Mouse (Mus musculus) MEL (cell line): Measurements from ENCODE around the gene Mrps23. TPM values are rescaled to one million over a fixed set of nuclear protein-coding genes. Genes with fewer than 3 reads are reported as not detected.

Experiments used
- DNase-seq: peaks from one replicate; pipeline ENCODE4 v3.0.0; 2011; ENCODE audit warnings: low read depth, low spot score
- H3K27ac ChIP-seq: 2 replicates; pipeline ENCODE4 v1.5.1; 2012; ENCODE audit warnings: low read depth, mild to moderate bottlenecking, control low read depth, low read length, moderate library complexity; ENCODE audit not compliant: control insufficient read depth
- H3K27me3 ChIP-seq, 2 experiments: fragments of 150-350 bp in 1 of 2; sonication (generic) in 1 of 2; 2 replicates each; pipeline ENCODE4 v1.6.1; 2012; ENCODE audit warnings: low read length in 2 of 2, mild to moderate bottlenecking in 2 of 2, improper control_type of control experiment in 1 of 2, moderate library complexity in 1 of 2; ENCODE audit not compliant: insufficient read depth in 2 of 2, control insufficient read depth in 1 of 2
- H3K36me3 ChIP-seq, 2 experiments: 2 replicates each; pipeline ENCODE4 v1.6.1; 2012 to 2014; ENCODE audit warnings: low read length in 2 of 2, improper control_type of control experiment in 1 of 2, inconsistent platforms in 1 of 2, mild to moderate bottlenecking in 1 of 2; ENCODE audit not compliant: insufficient read depth in 2 of 2, control insufficient read depth in 1 of 2
- H3K4me1 ChIP-seq, 2 experiments: fragments of 150-350 bp in 1 of 2; sonication (generic) in 1 of 2; 2 replicates each; pipeline ENCODE4 v1.6.1; 2012; ENCODE audit warnings: low read length in 2 of 2, improper control_type of control experiment in 1 of 2, mild to moderate bottlenecking in 1 of 2; ENCODE audit not compliant: insufficient read depth in 2 of 2, control insufficient read depth in 1 of 2
- H3K4me3 ChIP-seq, 2 experiments: fragments of 150-350 bp in 1 of 2; sonication (generic) in 1 of 2; 2 replicates each; pipeline ENCODE4 v1.5.1; 2012; ENCODE audit warnings: low read depth in 2 of 2, low read length in 2 of 2, mild to moderate bottlenecking in 2 of 2, moderate library complexity in 2 of 2, control low read depth in 1 of 2, improper control_type of control experiment in 1 of 2; ENCODE audit not compliant: control insufficient read depth in 1 of 2, insufficient read depth in 1 of 2
- H3K79me2 ChIP-seq: 2 replicates; pipeline ENCODE4 v1.6.1; 2012; ENCODE audit warnings: mild to moderate bottlenecking, low read length, moderate library complexity; ENCODE audit not compliant: control insufficient read depth, poor library complexity, insufficient read depth
- H3K9ac ChIP-seq: 2 replicates; pipeline ENCODE4 v1.6.1; 2012; ENCODE audit warnings: low read depth, mild to moderate bottlenecking, control low read depth, low read length, moderate library complexity; ENCODE audit not compliant: control insufficient read depth, poor library complexity, severe bottlenecking
- H3K9me3 ChIP-seq: fragments of 150-350 bp; sonication (generic); replicated peaks from 2 replicates; pipeline ENCODE4 v1.6.1; 2012; ENCODE audit warnings: mild to moderate bottlenecking, low read length, improper control_type of control experiment, moderate library complexity; ENCODE audit not compliant: insufficient read depth
- BHLHE40 ChIP-seq: IDR thresholded peaks from 2 replicates; pipeline ENCODE4 v1.6.1; 2012; ENCODE audit warnings: low read depth, mild to moderate bottlenecking, inconsistent platforms, low read length, improper control_type of control experiment, borderline replicate concordance
- CHD1 ChIP-seq: IDR thresholded peaks from 2 replicates; pipeline ENCODE4 v1.6.1; 2012; ENCODE audit warnings: low read depth, mild to moderate bottlenecking, inconsistent platforms, low read length, improper control_type of control experiment
- CHD2 ChIP-seq: IDR thresholded peaks from 2 replicates; pipeline ENCODE4 v1.6.1; 2011; ENCODE audit warnings: low read length, improper control_type of control experiment
- CTCF ChIP-seq, 3 experiments: IDR thresholded peaks in 2 of 3; conservative IDR thresholded peaks in 1 of 3; 2 replicates each; pipeline ENCODE4 v1.5.1; 2011 to 2012; ENCODE audit warnings: low read length in 3 of 3, low read depth in 2 of 3, mild to moderate bottlenecking in 2 of 3, improper control_type of control experiment in 1 of 3, inconsistent platforms in 1 of 3, mixed read lengths in 1 of 3, moderate library complexity in 1 of 3; ENCODE audit not compliant: control insufficient read depth in 1 of 3, insufficient read depth in 1 of 3, poor library complexity in 1 of 3, severe bottlenecking in 1 of 3
- E2F4 ChIP-seq: IDR thresholded peaks from 2 replicates; pipeline ENCODE4 v1.6.1; 2011; ENCODE audit warnings: low read depth, low read length, improper control_type of control experiment, borderline replicate concordance
- ELF1 ChIP-seq: IDR thresholded peaks from 2 replicates; pipeline ENCODE4 v1.6.1; 2014; ENCODE audit warnings: low read depth, mild to moderate bottlenecking, inconsistent platforms, low read length, improper control_type of control experiment, moderate library complexity
- EP300 ChIP-seq, 2 experiments: IDR thresholded peaks; 2 replicates each; pipeline ENCODE4 v1.6.1; 2011; ENCODE audit warnings: improper control_type of control experiment in 2 of 2, low read length in 2 of 2, low read depth in 1 of 2, mild to moderate bottlenecking in 1 of 2
- ETS1 ChIP-seq: IDR thresholded peaks from 2 replicates; pipeline ENCODE4 v1.6.1; 2012; ENCODE audit warnings: low read depth, mild to moderate bottlenecking, inconsistent platforms, low read length, improper control_type of control experiment, moderate library complexity
- GABPA ChIP-seq: IDR thresholded peaks from 2 replicates; pipeline ENCODE4 v1.6.1; 2012; ENCODE audit warnings: low read depth, mild to moderate bottlenecking, inconsistent platforms, low read length, improper control_type of control experiment, moderate library complexity
- GATA1 ChIP-seq: IDR thresholded peaks from 2 replicates; pipeline ENCODE4 v1.6.1; 2011; ENCODE audit warnings: low read depth, low read length, improper control_type of control experiment
- HCFC1 ChIP-seq: IDR thresholded peaks from 2 replicates; pipeline ENCODE4 v1.6.1; 2012; ENCODE audit warnings: low read depth, mild to moderate bottlenecking, inconsistent platforms, low read length, improper control_type of control experiment, moderate library complexity
- JUND ChIP-seq: IDR thresholded peaks from 2 replicates; pipeline ENCODE4 v1.6.1; 2011; ENCODE audit warnings: low read depth, mild to moderate bottlenecking, improper control_type of control experiment, low read length
- MAFK ChIP-seq: IDR thresholded peaks from 2 replicates; pipeline ENCODE4 v1.6.1; 2011; ENCODE audit warnings: low read depth, mild to moderate bottlenecking, low read length, improper control_type of control experiment, borderline replicate concordance
- MAX ChIP-seq: IDR thresholded peaks from 2 replicates; pipeline ENCODE4 v1.6.1; 2011; ENCODE audit warnings: low read length, improper control_type of control experiment
- MAZ ChIP-seq: IDR thresholded peaks from 2 replicates; pipeline ENCODE4 v1.6.1; 2012; ENCODE audit warnings: low read depth, mild to moderate bottlenecking, inconsistent platforms, low read length, improper control_type of control experiment
- MXI1 ChIP-seq: IDR thresholded peaks from 2 replicates; pipeline ENCODE4 v1.6.1; 2011; ENCODE audit warnings: mild to moderate bottlenecking, low read depth, low read length, improper control_type of control experiment
- MYB ChIP-seq: IDR thresholded peaks from 2 replicates; pipeline ENCODE4 v1.6.1; 2011; ENCODE audit warnings: mild to moderate bottlenecking, low read depth, low read length, improper control_type of control experiment
- MYC ChIP-seq: IDR thresholded peaks from 2 replicates; pipeline ENCODE4 v1.6.1; 2011; ENCODE audit warnings: low read depth, mild to moderate bottlenecking, low read length, improper control_type of control experiment, moderate library complexity
- NELFE ChIP-seq: IDR thresholded peaks from 2 replicates; pipeline ENCODE4 v1.6.1; 2011; ENCODE audit warnings: low read depth, low read length, improper control_type of control experiment
- NRF1 ChIP-seq: IDR thresholded peaks from 2 replicates; pipeline ENCODE4 v1.6.1; 2014; ENCODE audit warnings: low read depth, mild to moderate bottlenecking, inconsistent platforms, low read length, improper control_type of control experiment, moderate library complexity; ENCODE audit not compliant: poor library complexity, insufficient read depth, severe bottlenecking
- POLR2A ChIP-seq, 2 experiments: IDR thresholded peaks; 2 replicates each; pipeline ENCODE4 v1.6.1; 2011 to 2012; ENCODE audit warnings: low read length in 2 of 2, mild to moderate bottlenecking in 2 of 2, control low read depth in 1 of 2, improper control_type of control experiment in 1 of 2, low read depth in 1 of 2, moderate library complexity in 1 of 2; ENCODE audit not compliant: control insufficient read depth in 1 of 2, insufficient read depth in 1 of 2, poor library complexity in 1 of 2
- POLR2AphosphoS2 ChIP-seq: IDR thresholded peaks from 2 replicates; pipeline ENCODE4 v1.6.1; 2011; ENCODE audit warnings: low read length, improper control_type of control experiment
- POLR2AphosphoS5 ChIP-seq: IDR thresholded peaks from 2 replicates; pipeline ENCODE4 v1.6.1; 2012; ENCODE audit warnings: low read depth, borderline replicate concordance, mild to moderate bottlenecking, inconsistent platforms, low read length, moderate library complexity, mixed read lengths
- RAD21 ChIP-seq: IDR thresholded peaks from 2 replicates; pipeline ENCODE4 v1.6.1; 2011; ENCODE audit warnings: mild to moderate bottlenecking, low read depth, low read length, improper control_type of control experiment
- RCOR1 ChIP-seq: IDR thresholded peaks from 2 replicates; pipeline ENCODE4 v1.6.1; 2012; ENCODE audit warnings: low read depth, mild to moderate bottlenecking, inconsistent platforms, low read length, improper control_type of control experiment
- SIN3A ChIP-seq: IDR thresholded peaks from 2 replicates; pipeline ENCODE4 v1.6.1; 2012; ENCODE audit warnings: low read length, improper control_type of control experiment, inconsistent platforms
- SMC3 ChIP-seq: IDR thresholded peaks from 2 replicates; pipeline ENCODE4 v1.6.1; 2011; ENCODE audit warnings: low read depth, low read length, improper control_type of control experiment
- TAL1 ChIP-seq: IDR thresholded peaks from 2 replicates; pipeline ENCODE4 v1.6.1; 2012; ENCODE audit warnings: mild to moderate bottlenecking, inconsistent platforms, low read length, moderate library complexity, mixed read lengths
- TBP ChIP-seq: IDR thresholded peaks from 2 replicates; pipeline ENCODE4 v1.8.0; 2011; ENCODE audit warnings: low read depth, low read length, improper control_type of control experiment
- TCF12 ChIP-seq: IDR thresholded peaks from 2 replicates; pipeline ENCODE4 v1.6.1; 2014; ENCODE audit warnings: low read depth, mild to moderate bottlenecking, inconsistent platforms, low read length, improper control_type of control experiment, moderate library complexity
- UBTF ChIP-seq: IDR thresholded peaks from 2 replicates; pipeline ENCODE4 v1.6.1; 2012; ENCODE audit warnings: low read depth, mild to moderate bottlenecking, inconsistent platforms, low read length, improper control_type of control experiment, moderate library complexity, borderline replicate concordance; ENCODE audit not compliant: insufficient read depth
- USF1 ChIP-seq: IDR thresholded peaks from 2 replicates; pipeline ENCODE4 v1.6.1; 2014; ENCODE audit warnings: low read depth, mild to moderate bottlenecking, inconsistent platforms, low read length, improper control_type of control experiment, moderate library complexity
- USF2 ChIP-seq, 2 experiments: IDR thresholded peaks; 2 replicates each; pipeline ENCODE4 v1.6.1; 2011 to 2012; ENCODE audit warnings: improper control_type of control experiment in 2 of 2, low read length in 2 of 2, borderline replicate concordance in 1 of 2, inconsistent platforms in 1 of 2, low read depth in 1 of 2, mild to moderate bottlenecking in 1 of 2; ENCODE audit not compliant: insufficient read depth in 1 of 2
- ZC3H11A ChIP-seq: IDR thresholded peaks from 2 replicates; pipeline ENCODE4 v1.6.1; 2012; ENCODE audit warnings: low read depth, mild to moderate bottlenecking, inconsistent platforms, low read length, improper control_type of control experiment
- ZMIZ1 ChIP-seq: IDR thresholded peaks from 2 replicates; pipeline ENCODE4 v1.6.1; 2012; ENCODE audit warnings: low read depth, mild to moderate bottlenecking, inconsistent platforms, low read length, improper control_type of control experiment, moderate library complexity
- ZNF384 ChIP-seq: IDR thresholded peaks from 2 replicates; pipeline ENCODE4 v1.6.1; 2012; ENCODE audit warnings: low read depth, mild to moderate bottlenecking, inconsistent platforms, low read length, improper control_type of control experiment
- polyA plus RNA-seq, 2 experiments: library from polyadenylated mRNA; stranded (reverse) in 1 of 2; unstranded in 1 of 2; fragments of >175 nt in 1 of 2; fragments of >200 nt in 1 of 2; gene quantifications; 2 replicates each; pipeline versions ENCODE4 v1.2.1 to v1.2.4; 2012; ENCODE audit warnings: low replicate concordance in 2 of 2, low read depth in 1 of 2; ENCODE audit not compliant: insufficient read length in 2 of 2, insufficient read depth in 1 of 2, missing spikeins in 1 of 2
- total RNA-seq: library from RNA; depleted of rRNA; stranded (reverse); fragments of 300-350 nt; gene quantifications from 2 replicates; pipeline ENCODE4 v1.2.3, GENCODE M21; 2012

Gene Mrps23
- total and polyA plus RNA-seq, 3 experiments: 190 to 381 TPM; not detected in 1

DNA sequence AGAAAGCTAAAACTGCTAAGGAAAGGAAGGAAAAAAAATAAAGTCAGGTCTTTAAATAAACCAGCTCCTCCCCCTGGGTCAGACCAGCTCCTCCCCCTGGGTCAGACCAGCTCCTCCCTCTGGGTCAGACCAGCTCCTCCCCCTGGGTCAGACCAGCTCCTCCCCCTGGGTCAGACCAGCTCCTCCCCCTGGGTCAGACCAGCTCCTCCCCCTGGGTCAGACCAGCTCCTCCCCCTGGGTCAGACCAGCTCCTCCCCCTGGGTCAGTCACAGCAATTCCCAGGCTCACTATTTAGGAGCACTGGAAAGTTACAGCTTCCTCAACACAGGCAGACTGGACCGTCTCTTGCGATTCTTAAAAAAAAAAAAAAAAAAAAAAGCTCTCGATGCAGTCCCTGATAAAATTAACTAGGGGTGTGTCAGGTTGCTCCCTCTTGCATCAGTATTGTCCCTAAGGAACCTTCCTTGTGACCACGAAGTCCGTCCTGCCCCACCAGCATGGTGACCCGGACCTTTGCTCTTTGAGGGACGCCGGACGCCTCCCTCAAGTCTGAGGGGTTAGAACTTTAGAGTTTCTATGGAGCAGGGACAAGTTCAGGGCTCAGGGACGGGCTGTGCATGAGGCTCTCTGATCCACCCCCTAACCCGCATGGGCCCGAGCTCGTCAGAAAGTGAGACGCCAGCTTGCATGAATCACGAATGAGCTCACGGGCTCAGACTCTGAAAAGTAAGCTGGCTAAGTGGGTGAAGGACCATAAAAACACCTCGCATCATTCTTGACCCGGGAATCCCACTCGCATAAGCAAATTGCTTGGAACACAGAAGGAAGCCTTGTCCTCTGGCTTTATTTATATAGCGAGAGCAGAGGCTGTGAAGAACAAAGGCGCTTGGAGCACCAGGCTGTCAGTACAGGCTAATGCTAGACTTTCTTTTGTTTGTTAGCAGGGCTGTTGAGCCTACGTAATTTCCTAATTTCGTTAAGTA is 31.3 kb downstream of the Mrps23 start:
- Histone ChIP-seq H3K9me3 (no peaks in the 10 kb centered on the region), H3K36me3 (peaks cover 0 to 22% of the 10 kb centered on the region in 2 experiments; a peak in 2 of 4 replicates), H3K4me3 (peak overlapping the region in 1 of 2 experiments; percentile 46; a peak in 1 of 4 replicates), H3K79me2 (no peaks in the 10 kb centered on the region)
- peak; percentile 71 for DNase-seq
- TF ChIP-seq MYC (no peak), MAX (no peak), BHLHE40 (no peak), RAD21 (no peak), MAFK (no peak), UBTF (no peak), ELF1 (no peak), RCOR1 (no peak), SMC3 (no peak), GABPA (no peak), POLR2AphosphoS5 (no peak), E2F4 (no peak), POLR2AphosphoS2 (no peak), CHD1 (no peak), JUND (no peak), CTCF (IDR thresholded peaks at IDR 0.05 in 2 of 3, conservative IDR thresholded peaks at IDR 0.05 in 1 of 3; ENCODE audit: control insufficient read depth in 1 of 3, insufficient read depth in 1 of 3, low read depth in 2 of 3, low read length in 3 of 3, poor library complexity in 1 of 3, severe bottlenecking in 1 of 3) (no peak), NRF1 (no peak), MXI1 (no peak), TAL1 (no peak), MAZ (no peak), NELFE (no peak), HCFC1 (no peak), GATA1 (no peak), SIN3A (peak; percentile 44; the same call in 1 of the 2 replicates), ZMIZ1 (no peak), TBP (no peak), USF1 (no peak), POLR2A (IDR thresholded peaks at IDR 0.05; ENCODE audit: control insufficient read depth in 1 of 2, insufficient read depth in 1 of 2, low read depth in 1 of 2, low read length in 2 of 2, poor library complexity in 1 of 2) (no peak), ZC3H11A (no peak), CHD2 (no peak), USF2 (IDR thresholded peaks at IDR 0.05; ENCODE audit: borderline replicate concordance in 1 of 2, insufficient read depth in 1 of 2, low read depth in 1 of 2, low read length in 2 of 2) (no peak), ZNF384 (peak; percentile 96), EP300 (IDR thresholded peaks at IDR 0.05; ENCODE audit: low read depth in 1 of 2, low read length in 2 of 2) (peak in 1 of 2 experiments; percentile 69; a peak in 1 of 4 replicates), TCF12 (no peak; the same call in 1 of the 2 replicates), ETS1 (peak; percentile 54; the same call in 1 of the 2 replicates), MYB (no peak)
- TF ChIP-seq, all 39 proteins: peak for 4
- H3K4me1 ChIP-seq: peaks cover 9 to 31% of the 10 kb centered on the region in 2 experiments; a peak in 3 of 4 replicates
- H3K27me3 ChIP-seq: no peaks in the 10 kb centered on the region; a peak in 1 of 4 replicates
- H3K9ac ChIP-seq: peak overlapping the region; percentile 52
- peak overlapping the region; percentile 53 for H3K27ac ChIP-seq
